11 mouse cellular contexts compared by ENCODE assay signal in genomic region chr2:33575406-33575805, GRCm38 (mm10).
DNase-seq lines count a peak whose midpoint lies in the region; ATAC-seq and TF ChIP-seq lines count a peak whose summit lies in the region.
"Had no signal": no experiment of that assay in that cellular context is flagged by ENCODE, and none has a peak within 500 bp of the region (broad histone marks: within the 10 kb centered on the region; RNA-seq: fewer than 3 reads in every experiment).

No protein-coding gene starts in this region.

- intact Hi-C loops in left cerebral cortex, postnatal 4 days (cut with DNase I), result no loop called here

- H3K9ac ChIP-seq in hindbrain, embryonic 13.5 days, result 0 out of 2 replicates have a peak overlapping the region, but pooled peaks have one; percentile 6
- H3K9ac ChIP-seq in hindbrain, postnatal 0 days (replicated peaks; ENCODE audit: low read length), result no peak overlapping the region
- H3K9ac ChIP-seq in lung, embryonic 16.5 days (ENCODE audit: low read length), result no peak overlapping the region
- H3K9ac ChIP-seq in embryonic facial prominence, embryonic 13.5 days, result no peak overlapping the region
- H3K9ac ChIP-seq: intestine, embryonic 15.5 days had no signal

- H3K27me3 ChIP-seq in hindbrain, embryonic 13.5 days, result peaks cover 88% of the 10 kb centered on the region
- H3K27me3 ChIP-seq in hindbrain, postnatal 0 days (ENCODE audit: insufficient read depth, low read length), result peaks cover 24% of the 10 kb centered on the region
- H3K27me3 ChIP-seq in lung, embryonic 16.5 days (ENCODE audit: control insufficient read depth, insufficient read depth, low read depth, low read length), result peaks cover 41% of the 10 kb centered on the region
- peaks cover 75% of the 10 kb centered on the region for H3K27me3 ChIP-seq in embryonic facial prominence, embryonic 13.5 days

- H3K4me3 ChIP-seq in hindbrain, embryonic 13.5 days, result no peak overlapping the region
- H3K4me3 ChIP-seq in hindbrain, postnatal 0 days (ENCODE audit: low read length), result no peak overlapping the region
- no peak overlapping the region for H3K4me3 ChIP-seq in lung, embryonic 16.5 days (ENCODE audit: low read length)
- no peak overlapping the region for H3K4me3 ChIP-seq in embryonic facial prominence, embryonic 13.5 days
- H3K4me3 ChIP-seq: intestine, embryonic 15.5 days had no signal

- H3K36me3 ChIP-seq in hindbrain, embryonic 13.5 days, result no peaks in the 10 kb centered on the region
- H3K36me3 ChIP-seq in hindbrain, postnatal 0 days (ENCODE audit: insufficient read depth, low read length), result no peaks in the 10 kb centered on the region
- H3K36me3 ChIP-seq in lung, embryonic 16.5 days (ENCODE audit: control insufficient read depth, insufficient read depth, low read length), result no peaks in the 10 kb centered on the region
- no peaks in the 10 kb centered on the region for H3K36me3 ChIP-seq in embryonic facial prominence, embryonic 13.5 days
- H3K36me3 ChIP-seq: intestine, embryonic 15.5 days had no signal

- no peak overlapping the region for H3K4me2 ChIP-seq in hindbrain, embryonic 13.5 days
- no peak overlapping the region for H3K4me2 ChIP-seq in hindbrain, postnatal 0 days (ENCODE audit: low read depth, low read length)
- H3K4me2 ChIP-seq in lung, embryonic 16.5 days (ENCODE audit: low read depth, low read length), result no peak overlapping the region
- H3K4me2 ChIP-seq in embryonic facial prominence, embryonic 13.5 days, result no peak overlapping the region
- H3K4me2 ChIP-seq: intestine, embryonic 15.5 days had no signal

- DNase-seq in hindbrain, postnatal 0 days (ENCODE audit: low spot score), result no peak
- no peak for DNase-seq in lung, postnatal 25 days (ENCODE audit: low spot score)
- peak; percentile 18 to 72 for DNase-seq in lung, postnatal 4 days
- DNase-seq in left cerebral cortex, postnatal 4 days, result no peak
- DNase-seq in thymus, postnatal 36 days, result no peak
- DNase-seq: cerebellum, adult 11-12 months; midbrain, embryonic 14.5 days had no signal

- peaks cover 42% of the 10 kb centered on the region for H3K4me1 ChIP-seq in hindbrain, embryonic 13.5 days (replicated peaks)
- H3K4me1 ChIP-seq in hindbrain, postnatal 0 days (ENCODE audit: insufficient read depth, low read length), result no peaks in the 10 kb centered on the region
- H3K4me1 ChIP-seq in lung, embryonic 16.5 days (replicated peaks; ENCODE audit: control insufficient read depth, insufficient read depth, low read length), result peaks cover under 1% of the 10 kb centered on the region
- peaks cover 20% of the 10 kb centered on the region for H3K4me1 ChIP-seq in embryonic facial prominence, embryonic 13.5 days

- ATAC-seq in hindbrain, embryonic 13.5 days (ENCODE audit: low FRiP score), result no peak
- ATAC-seq in hindbrain, postnatal 0 days, result no peak
- peak; percentile 57; the same call in 1 of the 2 replicates for ATAC-seq in lung, embryonic 16.5 days (ENCODE audit: low read depth)
- no peak for ATAC-seq in embryonic facial prominence, embryonic 13.5 days (ENCODE audit: insufficient number of reproducible peaks, insufficient read depth, low FRiP score, low TSS enrichment, low read depth)
- ATAC-seq: intestine, embryonic 15.5 days had no signal

- peak overlapping the region; percentile 53; the same call in 1 of the 2 replicates for H3K27ac ChIP-seq in hindbrain, embryonic 13.5 days
- no peak overlapping the region for H3K27ac ChIP-seq in hindbrain, postnatal 0 days
- H3K27ac ChIP-seq in lung, embryonic 16.5 days (ENCODE audit: low read length), result no peak overlapping the region
- peak overlapping the region; percentile 51; the same call in 1 of the 2 replicates for H3K27ac ChIP-seq in embryonic facial prominence, embryonic 13.5 days
- H3K27ac ChIP-seq: intestine, embryonic 15.5 days had no signal

- no peak for TF ChIP-seq CTCF in hindbrain, postnatal 0 days (IDR thresholded peaks at IDR 0.05; ENCODE audit: low read depth)

- no peaks in the 10 kb centered on the region for H3K9me3 ChIP-seq in hindbrain, embryonic 13.5 days
- H3K9me3 ChIP-seq in hindbrain, postnatal 0 days (ENCODE audit: low read length), result no peaks in the 10 kb centered on the region
- H3K9me3 ChIP-seq in lung, embryonic 16.5 days (ENCODE audit: control insufficient read depth, low read length), result no peaks in the 10 kb centered on the region
- no peaks in the 10 kb centered on the region for H3K9me3 ChIP-seq in embryonic facial prominence, embryonic 13.5 days
- H3K9me3 ChIP-seq: intestine, embryonic 15.5 days had no signal

- 20% methylated on average over 13 of the region's 13 CpGs for WGBS in hindbrain, embryonic 13.5 days
- WGBS in hindbrain, postnatal 0 days, result 23% methylated on average over 13 of the region's 13 CpGs
- 26% methylated on average over 13 of the region's 13 CpGs for WGBS in lung, embryonic 16.5 days
- 12% methylated on average over 13 of the region's 13 CpGs for WGBS in embryonic facial prominence, embryonic 13.5 days

Comparison
In these comparisons a context has a peak if more than half of its experiments do, and no peak if none do; other contexts are left out.
1. H3K27ac ChIP-seq: peak in hindbrain, embryonic 13.5 days (single experiment) and embryonic facial prominence, embryonic 13.5 days (single experiment); none in hindbrain, postnatal 0 days (single experiment) and lung, embryonic 16.5 days (single experiment).
2. DNase-seq: peak in lung, postnatal 4 days (2 of 2); none in hindbrain, postnatal 0 days (single experiment), lung, postnatal 25 days (single experiment), left cerebral cortex, postnatal 4 days (single experiment) and thymus, postnatal 36 days (0 of 2).